In the genomic region with DNA sequence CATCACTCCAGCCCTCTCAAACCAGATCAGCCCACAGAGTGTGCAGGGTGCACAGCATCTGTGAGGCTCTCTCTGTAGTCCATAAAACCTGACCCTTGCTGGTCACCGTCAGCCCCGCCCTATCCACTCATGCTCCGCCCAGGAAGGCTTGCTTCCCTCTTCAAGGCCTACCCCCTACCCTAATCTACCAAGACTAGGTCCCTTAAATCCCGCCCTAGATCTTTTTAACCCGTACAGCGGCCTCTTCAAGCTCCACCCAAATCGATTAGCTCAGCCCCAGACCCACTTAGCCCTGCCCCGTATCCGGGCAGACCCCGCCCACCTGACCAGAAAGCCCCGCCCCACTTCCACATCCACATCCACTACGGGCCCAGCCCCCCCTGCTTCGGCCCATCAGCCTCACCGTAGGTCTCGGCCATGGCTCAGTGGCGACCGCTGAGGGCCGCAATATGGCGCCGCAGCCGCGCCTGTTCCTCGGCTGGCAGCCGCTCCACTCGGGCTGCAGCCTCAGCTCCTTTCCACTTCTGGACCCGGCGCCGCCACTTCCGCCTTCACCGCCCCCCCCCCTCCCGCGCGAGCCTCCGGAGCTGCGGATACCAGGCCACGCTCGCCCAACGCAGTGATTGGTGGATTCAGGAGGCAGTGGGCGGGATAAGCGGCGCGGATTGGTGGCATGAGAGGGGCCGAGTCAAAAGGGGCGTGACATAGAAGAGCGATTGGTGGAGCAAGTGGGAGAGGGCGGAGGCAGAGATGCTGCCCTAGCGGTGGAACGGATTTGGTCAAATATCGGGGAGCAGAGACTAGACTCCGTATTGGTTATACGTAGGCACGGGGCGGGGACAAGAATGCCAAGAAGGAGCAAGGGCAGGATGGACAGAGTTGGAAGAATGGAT, we compare ENCODE assay signal across 8 mouse cellular contexts. TPM values are rescaled to one million over a fixed set of nuclear protein-coding genes. Genes with fewer than 3 reads are reported as not detected.
DNase-seq lines count a peak whose midpoint lies in the region; ATAC-seq lines count a peak whose summit lies in the region.

A gene (minus strand): TSS at position 573 of the 893 bp plus-strand sequence.

- under 1% methylated on average over 52 of the region's 53 CpGs for WGBS in hindbrain, embryonic 12.5 days

- peaks cover 19% of the 10 kb centered on the region for H3K36me3 ChIP-seq in hindbrain, embryonic 12.5 days

- no peaks in the 10 kb centered on the region for H3K9me3 ChIP-seq in hindbrain, embryonic 12.5 days (replicated peaks)

- peak within 1 kb of the TSS; percentile 63 for H3K4me3 ChIP-seq in hindbrain, embryonic 12.5 days

- peak within 1 kb of the TSS; percentile 66 for H3K9ac ChIP-seq in hindbrain, embryonic 12.5 days

- peaks cover 11% of the 10 kb centered on the region for H3K4me1 ChIP-seq in hindbrain, embryonic 12.5 days

- DNase-seq in NIH3T3 (ENCODE audit: low read depth): peak; percentile 100
- peak; percentile 99 to 100 for DNase-seq in cerebellum, postnatal 10 days
- DNase-seq in frontal cortex, postnatal 10 days (ENCODE audit: low spot score in 2 of 2): peak; percentile 99
- peak; percentile 100 for DNase-seq in layer of hippocampus, postnatal 14 days (ENCODE audit: low spot score in 2 of 2)
- peak; percentile 100 for DNase-seq in lung, postnatal 14 days
- peak; percentile 99 for DNase-seq in retina, adult 2 months (ENCODE audit: low read depth, low spot score)
- peak; percentile 99 to 100 for DNase-seq in thymus, postnatal 36 days

- H3K27me3 ChIP-seq in hindbrain, embryonic 12.5 days: no peaks in the 10 kb centered on the region

- peak within 1 kb of the TSS; percentile 96 for H3K27ac ChIP-seq in hindbrain, embryonic 12.5 days

- ATAC-seq in hindbrain, embryonic 12.5 days (ENCODE audit: low FRiP score): peak; percentile 98

- peak within 1 kb of the TSS; percentile 60 for H3K4me2 ChIP-seq in hindbrain, embryonic 12.5 days (replicated peaks)

RNA-seq across cellular contexts. Expression of the gene that starts here (rescaled TPM):
- 86.6 and 101 TPM in 2 replicates for polyA plus RNA-seq in hindbrain, embryonic 12.5 days (2016; fragmentation: Nextera tagmentation; extraction: Ambion mirVana)
- total RNA-seq in layer of hippocampus, postnatal 14 days (2021): 10 to 100 TPM; 85.1 to 87.0 TPM

Comparison
In these comparisons a context has a peak if more than half of its experiments do, and no peak if none do; other contexts are left out.
1. Peak in every context shown above with its lines: DNase-seq, ATAC-seq, H3K4me3 ChIP-seq and H3K27ac ChIP-seq.